Mouse (Mus musculus): ENCODE measurements at regions not wholly inside any gene's neighbourhood (a gene's known extent, or its start where the extent isn't known, plus 50 kb on each side); places are given as distances from the start of the nearest gene placed in this dataset.

GRCm38 (mm10) chr17:88260826-88261225 lies 179.7 kb upstream of the Foxn2 start:
- TF ChIP-seq CTCF (IDR thresholded peaks at IDR 0.05; ENCODE audit: insufficient read depth, low read depth, low read length) = no peak
- no peak for TF ChIP-seq POLR2A (IDR thresholded peaks at IDR 0.05; ENCODE audit: insufficient read depth, low read depth, low read length)

Data from olfactory bulb, adult 2 months (tissue).